Mouse (Mus musculus): Measurements from ENCODE around the gene Mreg. TPM values are rescaled to one million over a fixed set of nuclear protein-coding genes. Genes with fewer than 3 reads are reported as not detected.
A peak's percentile ranks its signal among the peaks of the same experiment; 100 is the strongest.

The Mreg gene
- polyA plus RNA-seq, 1 experiment from 2014 or later = 12.4 TPM

GRCm38 (mm10) chr1:72183554-72183953 is 28.6 kb downstream of the Mreg start:
- no peaks in the 10 kb centered on the region for H3K9me3 ChIP-seq (replicated peaks; ENCODE audit: control insufficient read depth, low read length)
- H3K36me3 ChIP-seq (ENCODE audit: control insufficient read depth, insufficient read depth, low read length) = no peaks in the 10 kb centered on the region
- H3K27ac ChIP-seq (ENCODE audit: low read length) = no peak overlapping the region
- H3K9ac ChIP-seq (ENCODE audit: low read length) = no peak overlapping the region
- peak; percentile 24; the same call in 1 of the 2 replicates for ATAC-seq (ENCODE audit: insufficient read depth, low FRiP score)
- H3K4me1 ChIP-seq (ENCODE audit: control insufficient read depth, insufficient read depth, low read length) = peaks cover 12% of the 10 kb centered on the region; the same call in 1 of the 2 replicates
- peak overlapping the region; percentile 44; the same call in 1 of the 2 replicates for H3K4me2 ChIP-seq (ENCODE audit: low read depth, low read length)
- 50% methylated on average over 6 of the region's 6 CpGs for WGBS
- no peaks in the 10 kb centered on the region for H3K27me3 ChIP-seq (ENCODE audit: control insufficient read depth, insufficient read depth, low read length)
- H3K4me3 ChIP-seq (replicated peaks; ENCODE audit: low read length) = no peak overlapping the region

DNA sequence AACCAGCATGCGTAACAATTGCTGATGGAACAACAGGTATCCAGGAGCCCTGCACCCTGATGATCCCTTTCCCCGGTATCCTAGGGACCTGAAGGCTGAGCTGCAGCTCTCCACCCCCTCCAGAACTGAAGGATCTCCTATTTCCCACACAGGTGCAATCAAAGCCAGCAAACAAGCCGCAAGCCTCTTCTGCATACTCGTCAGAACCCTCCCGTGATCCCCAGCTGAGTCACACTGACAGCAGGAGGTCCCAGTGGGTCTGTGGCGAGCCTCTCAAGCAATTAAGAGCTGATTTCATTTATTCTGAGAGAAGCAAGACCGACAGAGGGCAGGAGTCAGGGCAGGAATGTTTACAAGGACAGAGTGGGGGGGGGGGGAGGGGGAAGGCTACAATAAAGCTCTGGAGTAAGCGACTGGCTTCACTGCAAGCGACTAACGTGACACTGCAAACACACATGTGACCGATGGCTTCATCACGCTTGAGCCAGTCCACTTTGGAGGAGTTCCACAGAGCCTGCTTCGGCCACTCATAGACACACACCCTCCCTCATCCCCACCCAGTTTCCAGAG is 29.1 kb downstream of the Mreg start:
- H3K4me2 ChIP-seq (ENCODE audit: low read depth, low read length) = peak overlapping the region; percentile 44
- H3K27me3 ChIP-seq (ENCODE audit: control insufficient read depth, insufficient read depth, low read length) = no peaks in the 10 kb centered on the region
- H3K4me3 ChIP-seq (replicated peaks; ENCODE audit: low read length) = no peak overlapping the region
- peaks cover 12% of the 10 kb centered on the region; the same call in 1 of the 2 replicates for H3K4me1 ChIP-seq (ENCODE audit: control insufficient read depth, insufficient read depth, low read length)
- 9% methylated on average over 13 of the region's 13 CpGs for WGBS
- peak; percentile 70; the same call in 1 of the 2 replicates for ATAC-seq (ENCODE audit: insufficient read depth, low FRiP score)
- H3K36me3 ChIP-seq (ENCODE audit: control insufficient read depth, insufficient read depth, low read length) = no peaks in the 10 kb centered on the region
- H3K9ac ChIP-seq (ENCODE audit: low read length) = no peak overlapping the region
- H3K27ac ChIP-seq (ENCODE audit: low read length) = no peak overlapping the region
- no peaks in the 10 kb centered on the region for H3K9me3 ChIP-seq (replicated peaks; ENCODE audit: control insufficient read depth, low read length)

GRCm38 (mm10) chr1:72179947-72180346 is 32.2 kb downstream of the Mreg start:
- 86% methylated on average over 7 of the region's 7 CpGs for WGBS
- Histone ChIP-seq H3K9ac (ENCODE audit: low read length) (no peak overlapping the region), H3K36me3 (ENCODE audit: control insufficient read depth, insufficient read depth, low read length) (no peaks in the 10 kb centered on the region), H3K27me3 (ENCODE audit: control insufficient read depth, insufficient read depth, low read length) (no peaks in the 10 kb centered on the region), H3K4me3 (replicated peaks; ENCODE audit: low read length) (no peak overlapping the region), H3K9me3 (replicated peaks; ENCODE audit: control insufficient read depth, low read length) (no peaks in the 10 kb centered on the region), H3K27ac (ENCODE audit: low read length) (no peak overlapping the region), H3K4me1 (ENCODE audit: control insufficient read depth, insufficient read depth, low read length) (peaks cover 10% of the 10 kb centered on the region; the same call in 1 of the 2 replicates), H3K4me2 (ENCODE audit: low read depth, low read length) (no peak overlapping the region)
- ATAC-seq (ENCODE audit: insufficient read depth, low FRiP score) = no peak

DNA sequence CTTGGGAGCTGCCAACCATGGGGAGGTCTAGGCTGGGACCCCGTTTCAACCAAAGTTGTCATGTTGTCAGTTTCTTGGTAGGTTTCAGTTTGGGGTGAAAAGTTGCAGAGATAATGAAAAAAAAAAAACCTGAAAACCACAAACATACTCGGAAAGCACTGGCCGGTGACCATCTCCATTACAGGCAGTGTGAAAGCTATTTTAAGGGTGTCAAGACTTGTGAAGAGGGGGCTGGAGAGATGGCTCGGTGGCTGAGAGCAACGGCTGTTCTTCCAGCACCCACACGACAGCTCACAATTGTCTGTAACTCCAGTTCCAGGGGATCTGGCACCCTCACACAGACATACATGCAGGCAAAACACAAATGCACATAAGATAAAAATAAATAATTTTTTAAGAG is 35.9 kb downstream of the Mreg start:
- Histone ChIP-seq H3K27me3 (ENCODE audit: control insufficient read depth, insufficient read depth, low read length) (no peaks in the 10 kb centered on the region), H3K9me3 (replicated peaks; ENCODE audit: control insufficient read depth, low read length) (no peaks in the 10 kb centered on the region), H3K9ac (ENCODE audit: low read length) (no peak overlapping the region), H3K4me2 (ENCODE audit: low read depth, low read length) (no peak overlapping the region), H3K4me3 (replicated peaks; ENCODE audit: low read length) (no peak overlapping the region), H3K36me3 (ENCODE audit: control insufficient read depth, insufficient read depth, low read length) (no peaks in the 10 kb centered on the region), H3K4me1 (ENCODE audit: control insufficient read depth, insufficient read depth, low read length) (peaks cover 8% of the 10 kb centered on the region; the same call in 1 of the 2 replicates), H3K27ac (ENCODE audit: low read length) (no peak overlapping the region)
- 63% methylated on average over 6 of the region's 6 CpGs for WGBS
- no peak for ATAC-seq (ENCODE audit: insufficient read depth, low FRiP score)

DNA sequence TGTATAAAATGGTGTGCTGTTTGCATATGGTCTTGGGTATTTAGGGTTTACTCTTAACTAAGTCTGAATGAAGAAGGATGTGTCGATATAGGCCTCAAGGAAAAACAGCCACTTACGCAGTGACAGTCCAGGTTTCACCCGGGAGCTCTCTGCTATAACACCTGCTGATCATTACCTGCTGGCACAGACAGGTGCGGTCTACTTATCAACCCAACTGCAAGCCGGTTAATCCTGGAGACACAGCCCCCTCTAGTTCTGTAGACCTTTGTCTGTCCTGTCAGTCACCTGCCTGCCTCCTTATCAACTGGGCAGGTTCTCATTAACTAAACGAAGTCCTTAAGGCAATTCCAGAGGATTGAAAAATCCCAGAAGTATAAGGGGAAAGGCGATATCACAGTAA is 37.9 kb downstream of the Mreg start:
- no peaks in the 10 kb centered on the region for H3K9me3 ChIP-seq (replicated peaks; ENCODE audit: control insufficient read depth, low read length)
- no peaks in the 10 kb centered on the region for H3K36me3 ChIP-seq (ENCODE audit: control insufficient read depth, insufficient read depth, low read length)
- H3K27me3 ChIP-seq (ENCODE audit: control insufficient read depth, insufficient read depth, low read length) = no peaks in the 10 kb centered on the region
- H3K9ac ChIP-seq (ENCODE audit: low read length) = no peak overlapping the region
- no peak overlapping the region for H3K4me3 ChIP-seq (replicated peaks; ENCODE audit: low read length)
- H3K27ac ChIP-seq (ENCODE audit: low read length) = no peak overlapping the region
- no peak for ATAC-seq (ENCODE audit: insufficient read depth, low FRiP score)
- peaks cover 8% of the 10 kb centered on the region; the same call in 1 of the 2 replicates for H3K4me1 ChIP-seq (ENCODE audit: control insufficient read depth, insufficient read depth, low read length)
- H3K4me2 ChIP-seq (ENCODE audit: low read depth, low read length) = no peak overlapping the region
- 58% methylated on average over 7 of the region's 7 CpGs for WGBS

DNA sequence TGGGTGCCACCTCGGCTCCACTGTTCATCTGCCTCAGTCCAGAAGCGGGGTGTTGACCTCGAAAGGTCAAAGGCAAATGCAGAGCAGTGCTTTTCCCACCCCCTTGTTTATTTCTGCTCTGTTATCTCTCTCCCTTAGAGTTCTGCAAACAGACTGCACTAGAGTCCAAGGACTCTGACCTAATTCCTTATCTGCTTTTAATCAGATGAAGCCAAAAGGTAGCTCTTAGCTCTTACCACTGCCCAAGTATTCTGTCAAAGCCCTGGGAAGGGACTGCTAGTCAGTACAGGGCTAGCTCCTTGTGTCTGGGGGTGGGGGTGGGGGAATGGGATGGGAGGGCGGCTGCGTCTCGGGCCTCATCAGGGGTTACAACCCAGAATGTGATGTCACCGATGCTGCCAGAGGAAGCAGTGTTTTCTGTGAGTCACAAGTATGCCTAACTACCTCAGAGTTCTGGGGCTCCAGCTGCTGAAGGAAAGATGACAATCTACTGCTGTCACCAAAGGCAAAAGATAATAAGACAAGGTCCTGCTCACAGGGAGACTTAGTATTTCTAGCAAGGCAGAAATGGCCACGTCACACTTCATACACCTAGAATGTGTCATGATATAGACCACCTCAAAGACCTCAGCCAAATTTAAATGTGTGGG is 38.6 kb downstream of the Mreg start:
- Histone ChIP-seq H3K4me1 (ENCODE audit: control insufficient read depth, insufficient read depth, low read length) (peaks cover 8% of the 10 kb centered on the region; the same call in 1 of the 2 replicates), H3K36me3 (ENCODE audit: control insufficient read depth, insufficient read depth, low read length) (no peaks in the 10 kb centered on the region), H3K9me3 (replicated peaks; ENCODE audit: control insufficient read depth, low read length) (no peaks in the 10 kb centered on the region), H3K9ac (ENCODE audit: low read length) (no peak overlapping the region), H3K27me3 (ENCODE audit: control insufficient read depth, insufficient read depth, low read length) (no peaks in the 10 kb centered on the region), H3K27ac (ENCODE audit: low read length) (no peak overlapping the region), H3K4me3 (replicated peaks; ENCODE audit: low read length) (no peak overlapping the region), H3K4me2 (ENCODE audit: low read depth, low read length) (no peak overlapping the region)
- peak; percentile 19; the same call in 1 of the 2 replicates for ATAC-seq (ENCODE audit: insufficient read depth, low FRiP score)
- WGBS = 33% methylated on average over 8 of the region's 8 CpGs

DNA sequence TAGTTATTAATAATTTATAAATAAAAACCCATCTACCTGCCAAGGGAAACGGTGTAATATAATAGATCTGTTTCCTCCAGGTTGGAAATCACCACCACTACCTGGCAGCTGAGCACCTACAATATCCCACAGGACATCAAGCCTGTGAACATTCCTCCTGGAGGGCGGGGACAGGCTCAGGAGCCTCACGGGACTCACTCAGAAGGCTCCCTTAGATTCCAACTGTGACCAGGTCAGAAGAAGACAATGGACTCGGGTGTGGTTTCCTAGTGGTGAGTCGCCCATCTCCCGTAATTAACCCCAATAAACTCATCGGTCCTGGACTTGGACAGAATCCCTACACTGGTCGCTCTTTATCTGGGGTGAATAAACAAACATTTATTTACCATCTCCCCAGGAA is 39.3 kb downstream of the Mreg start:
- Histone ChIP-seq H3K9me3 (replicated peaks; ENCODE audit: control insufficient read depth, low read length) (no peaks in the 10 kb centered on the region), H3K27ac (ENCODE audit: low read length) (no peak overlapping the region), H3K27me3 (ENCODE audit: control insufficient read depth, insufficient read depth, low read length) (no peaks in the 10 kb centered on the region), H3K4me1 (ENCODE audit: control insufficient read depth, insufficient read depth, low read length) (peaks cover 8% of the 10 kb centered on the region; the same call in 1 of the 2 replicates), H3K4me3 (replicated peaks; ENCODE audit: low read length) (no peak overlapping the region), H3K36me3 (ENCODE audit: control insufficient read depth, insufficient read depth, low read length) (no peaks in the 10 kb centered on the region), H3K4me2 (ENCODE audit: low read depth, low read length) (no peak overlapping the region), H3K9ac (ENCODE audit: low read length) (no peak overlapping the region)
- no peak for ATAC-seq (ENCODE audit: insufficient read depth, low FRiP score)
- 56% methylated on average over 8 of the region's 8 CpGs for WGBS

DNA sequence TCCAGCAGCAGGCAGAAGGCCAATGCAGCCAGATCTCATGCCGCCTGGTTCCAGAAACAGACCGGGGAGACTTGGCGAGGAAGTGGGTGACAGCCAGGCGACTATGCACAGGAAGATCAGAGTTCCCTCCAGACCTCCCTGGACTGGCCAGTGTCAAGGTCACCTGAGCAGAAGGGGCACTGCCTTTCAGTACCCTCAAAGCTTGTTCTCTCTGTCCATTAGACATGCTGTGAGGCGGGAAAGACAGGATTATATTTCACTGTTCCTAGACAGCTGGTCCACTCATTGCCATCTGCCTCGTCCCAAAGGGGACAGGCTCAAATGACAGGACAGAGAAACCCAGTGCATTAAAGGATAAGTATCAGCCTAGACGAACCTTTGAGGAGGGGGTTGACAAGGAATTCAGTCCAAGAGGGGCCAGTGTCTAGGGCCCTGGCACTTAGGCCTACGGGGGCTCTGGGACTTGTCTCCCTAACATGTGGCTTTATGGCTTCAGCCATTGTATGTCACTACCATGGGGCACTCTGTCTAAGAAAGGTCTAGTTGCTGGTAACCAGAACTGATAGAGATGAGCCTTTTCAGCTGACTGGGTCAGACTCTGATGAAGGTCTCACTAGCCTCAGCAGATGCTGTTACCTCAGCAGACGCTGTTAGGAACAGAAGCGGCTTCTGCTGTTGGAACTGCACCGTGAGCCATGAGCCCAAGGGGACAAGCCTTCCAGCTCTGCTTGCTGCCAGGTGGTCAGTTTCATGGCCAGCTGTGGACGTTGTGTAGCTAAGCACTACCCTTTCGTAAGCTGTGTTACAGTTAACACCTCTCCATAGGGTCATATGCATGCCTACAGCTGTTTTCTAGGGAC is 40.9 kb downstream of the Mreg start:
- no peak for ATAC-seq (ENCODE audit: insufficient read depth, low FRiP score)
- Histone ChIP-seq H3K4me2 (ENCODE audit: low read depth, low read length) (no peak overlapping the region), H3K4me1 (ENCODE audit: control insufficient read depth, insufficient read depth, low read length) (peaks cover 8% of the 10 kb centered on the region; the same call in 1 of the 2 replicates), H3K9ac (ENCODE audit: low read length) (no peak overlapping the region), H3K36me3 (ENCODE audit: control insufficient read depth, insufficient read depth, low read length) (no peaks in the 10 kb centered on the region), H3K9me3 (replicated peaks; ENCODE audit: control insufficient read depth, low read length) (no peaks in the 10 kb centered on the region), H3K27ac (ENCODE audit: low read length) (no peak overlapping the region), H3K4me3 (replicated peaks; ENCODE audit: low read length) (no peak overlapping the region), H3K27me3 (ENCODE audit: control insufficient read depth, insufficient read depth, low read length) (no peaks in the 10 kb centered on the region)
- WGBS = 72% methylated on average over 13 of the region's 13 CpGs

DNA sequence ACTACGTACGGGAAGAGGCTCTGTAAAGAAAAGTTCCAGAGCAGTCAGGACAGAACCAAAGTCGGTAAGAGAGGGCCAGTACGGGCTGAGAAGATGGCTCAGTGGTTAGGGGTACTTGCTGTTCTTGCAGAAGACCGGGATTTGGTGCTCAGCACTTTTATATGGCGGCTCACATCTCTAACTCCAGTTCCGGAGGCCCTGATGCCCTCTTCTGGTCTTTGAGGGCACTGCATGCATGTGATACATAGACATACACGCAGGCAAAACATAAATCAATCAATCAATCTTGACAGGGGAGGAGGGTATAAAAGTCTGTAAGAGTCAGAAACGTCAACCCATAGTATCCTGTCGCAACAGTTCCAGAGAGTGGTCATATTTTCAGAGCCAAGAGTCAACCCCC is 45.1 kb downstream of the Mreg start:
- ATAC-seq (ENCODE audit: insufficient read depth, low FRiP score) = no peak
- 92% methylated on average over 10 of the region's 10 CpGs for WGBS

More for the DNA sequence above, 45.1 kb downstream of the Mreg start:
- Histone ChIP-seq H3K9ac (ENCODE audit: low read length) (no peak overlapping the region), H3K4me2 (ENCODE audit: low read depth, low read length) (no peak overlapping the region), H3K9me3 (replicated peaks; ENCODE audit: control insufficient read depth, low read length) (no peaks in the 10 kb centered on the region), H3K4me1 (ENCODE audit: control insufficient read depth, insufficient read depth, low read length) (no peaks in the 10 kb centered on the region), H3K4me3 (replicated peaks; ENCODE audit: low read length) (no peak overlapping the region), H3K27ac (ENCODE audit: low read length) (no peak overlapping the region), H3K36me3 (ENCODE audit: control insufficient read depth, insufficient read depth, low read length) (no peaks in the 10 kb centered on the region), H3K27me3 (ENCODE audit: control insufficient read depth, insufficient read depth, low read length) (no peaks in the 10 kb centered on the region)
